Mouse (Mus musculus) megakaryocyte, adult 5-6 weeks (primary cell): ENCODE results near the gene Stat4. TPM values are rescaled to one million over a fixed set of nuclear protein-coding genes. Genes with fewer than 3 reads are reported as not detected.
"Not testable (repeated sequence)": the region's sequence is repeated elsewhere in the genome, so short reads cannot be mapped to it uniquely, and the experiment has no call there.

Experiments used
- ATAC-seq: 2 replicates; pipeline ENCODE4 v1.8.0; 2016; ENCODE audit warnings: mild to moderate bottlenecking, inconsistent platforms; ENCODE audit not compliant: poor library complexity, severe bottlenecking
- total RNA-seq, 2 experiments: library from RNA; stranded (forward) in 1 of 2; stranded (reverse) in 1 of 2; fragments of 153-499, 151-499 nt in 1 of 2; fragments of 221-1000, 200-1000 nt in 1 of 2; gene quantifications; 2 replicates each; pipeline versions ENCODE4 v1.2.3 to v1.2.4; 2015 to 2017

Stat4 gene
- total RNA-seq, 2 experiments from 2014 or later, result 13.2 to 19.3 TPM

DNA sequence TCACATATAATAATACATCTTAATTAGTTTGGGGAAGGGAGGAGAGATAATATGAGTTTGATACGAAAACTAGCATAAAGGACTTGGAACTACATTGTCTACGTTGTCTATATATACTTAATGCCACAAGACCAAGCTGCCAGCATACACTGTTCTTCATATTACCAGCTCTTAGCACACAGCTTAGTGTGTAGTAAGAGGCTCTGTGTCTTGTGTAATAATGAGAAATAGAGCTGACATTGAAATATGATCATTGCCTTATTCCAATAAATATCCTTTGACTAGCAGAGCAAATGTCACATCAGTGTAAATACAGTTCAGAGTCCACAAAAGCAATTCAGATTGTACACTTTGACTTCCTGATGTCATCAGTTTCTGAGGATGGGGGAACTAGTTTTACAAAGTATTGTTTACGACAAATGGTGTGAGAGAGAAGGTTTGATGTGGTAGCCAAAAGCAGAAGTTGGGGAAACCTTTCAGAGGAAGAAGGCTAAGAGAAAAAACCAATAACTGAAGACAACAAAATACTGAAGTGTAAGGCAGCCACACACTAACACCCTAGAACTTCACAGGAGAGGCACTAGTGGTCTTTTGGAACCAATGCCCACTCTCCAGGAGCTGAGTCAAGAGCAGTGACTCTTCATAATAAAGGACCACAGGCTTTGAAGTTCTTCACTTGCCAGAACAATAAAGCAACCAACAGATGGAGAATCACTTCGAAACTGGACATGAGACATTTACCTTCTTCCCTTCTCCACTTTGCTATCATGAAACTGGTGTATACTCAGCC is 35.2 kb downstream of the Stat4 start:
- ATAC-seq, result peak; percentile 82

DNA sequence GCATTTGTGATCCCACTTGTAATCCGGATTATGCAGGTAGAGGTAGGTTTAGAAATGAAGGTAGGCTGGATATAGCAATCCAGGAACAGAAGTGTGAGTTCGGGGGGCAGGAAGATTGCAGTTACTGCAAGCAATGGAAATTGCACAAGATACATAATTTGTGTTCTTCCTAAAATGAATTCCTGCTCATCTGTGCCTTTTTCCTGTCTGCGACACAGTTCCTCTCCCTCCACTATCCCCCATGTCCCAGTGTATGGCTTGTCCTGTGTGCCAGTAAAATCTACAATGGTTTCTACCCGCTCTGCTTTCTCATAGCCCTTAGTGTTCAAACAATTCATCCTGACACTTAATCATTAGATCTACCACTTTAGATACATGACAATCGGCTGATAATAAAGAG is 41.7 kb downstream of the Stat4 start:
- ATAC-seq, result no peak; the same call in 1 of the 2 replicates

DNA sequence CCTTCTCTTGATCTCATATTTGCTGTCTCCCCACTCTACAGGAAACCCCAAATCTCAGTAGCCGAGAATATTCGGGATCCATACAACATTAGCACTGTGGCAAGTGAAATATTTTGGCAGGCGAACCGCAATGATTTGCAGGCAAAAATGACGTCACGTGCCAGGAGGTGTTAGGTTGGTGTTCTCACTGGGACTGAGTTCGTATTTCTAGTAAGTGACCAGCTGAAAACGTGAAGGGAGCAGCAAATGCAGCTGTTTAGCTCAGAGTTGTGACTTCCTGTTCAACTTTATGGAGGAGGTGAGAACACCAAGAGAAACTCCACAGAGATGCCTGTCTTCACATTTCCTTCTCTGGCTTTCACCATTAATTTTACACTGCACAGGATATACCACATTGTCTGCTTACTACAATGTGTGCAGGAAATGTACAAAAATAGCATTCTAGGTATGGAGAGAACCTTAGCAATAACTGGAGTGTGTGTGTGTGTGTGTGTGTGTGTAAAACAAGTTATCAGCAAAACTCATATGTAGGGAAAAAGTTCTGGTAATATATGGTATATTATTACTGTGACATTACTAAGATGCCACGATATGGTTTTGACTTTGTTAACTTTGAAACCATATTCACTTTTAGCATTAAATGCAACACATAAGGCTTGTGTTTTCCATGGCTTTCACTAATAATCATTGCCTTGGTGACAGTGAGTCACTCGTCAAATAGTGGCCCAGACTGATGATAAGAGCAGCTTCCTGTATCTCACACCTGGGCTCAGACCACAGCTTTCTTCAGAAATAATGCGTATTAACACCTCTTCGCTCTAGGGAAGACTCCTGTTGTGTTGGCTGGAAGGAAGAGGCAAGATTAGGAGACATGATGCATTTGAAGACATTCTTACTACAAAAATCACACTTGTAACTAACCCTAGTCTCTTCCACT is 48.1 kb downstream of the Stat4 start:
- ATAC-seq, result peak; percentile 62

DNA sequence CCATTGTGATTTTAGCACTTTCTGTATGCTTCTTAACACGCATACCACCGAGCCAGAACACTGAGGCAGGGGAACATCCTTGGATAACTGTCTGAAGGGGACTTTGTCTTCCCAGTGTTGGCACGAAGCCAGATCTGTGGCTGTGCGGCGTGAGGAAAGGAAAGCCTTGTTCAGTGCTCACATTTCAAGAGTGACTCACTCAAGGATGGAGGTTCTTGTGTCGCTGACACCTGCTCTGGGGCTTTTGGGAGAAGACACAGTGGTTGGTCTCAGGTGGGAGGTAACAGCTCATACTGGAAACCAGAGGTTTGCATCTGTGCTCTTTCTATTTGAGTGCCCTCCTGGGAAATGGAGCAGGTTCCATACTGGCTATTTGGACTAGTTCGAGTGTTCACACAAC is 52.2 kb downstream of the Stat4 start:
- ATAC-seq, result no peak

DNA sequence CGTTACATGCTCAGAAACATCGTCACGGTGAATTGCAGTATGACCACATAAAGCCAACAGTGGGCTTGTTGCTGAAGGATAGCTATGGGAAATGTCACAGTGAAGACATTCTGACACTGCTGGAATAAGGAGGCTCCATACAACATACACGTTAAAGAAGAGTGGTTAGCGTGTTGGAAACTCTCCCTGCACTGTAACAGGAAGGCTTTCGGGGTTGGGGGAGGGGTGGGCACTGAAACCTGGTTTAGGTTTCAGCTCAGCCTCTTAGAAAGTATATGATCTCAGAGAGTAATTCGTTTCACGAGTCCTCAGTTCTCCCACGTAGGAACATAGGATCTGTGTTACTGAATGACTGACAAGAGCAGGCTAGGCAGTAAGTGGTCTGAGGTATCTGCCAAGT is 52.7 kb downstream of the Stat4 start:
- no peak for ATAC-seq

DNA sequence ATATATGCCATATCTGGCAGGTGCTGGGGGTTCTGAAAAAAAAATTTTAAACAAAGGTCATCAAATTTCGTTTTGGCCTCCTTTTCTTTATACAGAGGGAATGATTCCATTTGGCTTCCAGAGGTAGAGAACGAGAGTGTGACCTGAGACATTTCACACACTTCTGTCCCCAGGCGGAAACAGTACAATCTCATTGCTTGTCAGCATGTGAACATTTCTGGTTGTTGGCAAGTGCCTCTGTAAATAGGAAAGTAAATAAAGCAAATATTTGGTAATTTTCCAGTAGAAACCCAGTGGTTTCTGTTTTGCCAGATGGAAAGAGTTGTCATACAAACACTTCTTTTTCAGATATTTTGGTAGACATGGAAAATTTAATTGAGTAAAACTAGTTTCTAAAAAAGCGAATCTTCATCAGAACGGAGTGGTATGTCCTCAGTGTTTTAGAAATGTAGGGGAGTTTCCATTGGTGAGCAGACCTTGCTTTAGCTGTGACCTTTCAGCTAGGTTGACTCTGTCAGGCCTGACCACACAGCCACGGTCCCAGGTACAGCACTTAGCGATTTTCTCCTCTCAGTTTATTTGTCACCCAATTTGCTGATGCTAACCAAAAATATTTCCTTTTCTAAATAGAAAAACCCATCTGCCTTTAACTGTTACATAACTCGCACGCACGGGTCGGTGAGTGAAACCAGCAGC is 53.6 kb downstream of the Stat4 start:
- ATAC-seq, result no peak

DNA sequence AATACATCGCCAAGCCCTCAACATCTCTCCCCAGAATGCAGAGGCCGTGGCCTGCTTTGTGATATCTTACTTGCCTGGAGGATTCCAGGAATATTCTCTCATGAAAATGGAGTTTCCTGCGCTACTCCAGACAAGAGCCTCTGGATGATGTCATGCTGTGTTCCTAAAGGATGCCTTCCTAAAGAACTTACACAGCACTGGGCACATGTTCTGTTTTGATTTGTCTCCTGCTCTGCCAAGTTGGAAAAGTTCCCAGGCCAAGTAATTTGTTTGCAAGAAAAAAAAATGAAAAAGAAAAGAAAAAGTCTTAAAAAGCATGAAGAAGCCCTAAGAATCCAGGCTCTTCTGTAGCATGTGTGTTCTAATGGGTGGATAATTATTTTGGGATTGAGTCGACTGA is 56.2 kb downstream of the Stat4 start:
- no peak for ATAC-seq

DNA sequence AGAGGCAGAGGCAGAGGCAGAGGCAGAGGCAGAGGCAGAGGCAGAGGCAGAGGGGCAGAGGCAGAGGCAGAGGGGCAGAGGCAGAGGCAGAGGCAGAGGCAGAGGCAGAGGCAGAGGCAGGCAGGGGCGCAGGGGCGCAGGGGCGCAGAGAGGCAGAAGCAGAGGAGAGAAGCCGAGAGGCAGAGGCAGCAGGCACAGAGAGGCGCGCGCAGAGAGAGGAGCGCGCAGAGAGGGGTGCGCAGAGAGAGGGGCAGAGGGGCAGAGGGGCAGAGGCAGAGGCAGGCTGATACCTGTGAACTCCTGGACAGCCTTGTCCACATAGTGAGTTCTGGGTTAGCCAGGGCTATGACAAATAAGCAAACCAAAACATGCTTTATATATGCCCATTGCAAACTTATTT is 59.9 kb downstream of the Stat4 start:
- not testable (repeated sequence) for ATAC-seq

DNA sequence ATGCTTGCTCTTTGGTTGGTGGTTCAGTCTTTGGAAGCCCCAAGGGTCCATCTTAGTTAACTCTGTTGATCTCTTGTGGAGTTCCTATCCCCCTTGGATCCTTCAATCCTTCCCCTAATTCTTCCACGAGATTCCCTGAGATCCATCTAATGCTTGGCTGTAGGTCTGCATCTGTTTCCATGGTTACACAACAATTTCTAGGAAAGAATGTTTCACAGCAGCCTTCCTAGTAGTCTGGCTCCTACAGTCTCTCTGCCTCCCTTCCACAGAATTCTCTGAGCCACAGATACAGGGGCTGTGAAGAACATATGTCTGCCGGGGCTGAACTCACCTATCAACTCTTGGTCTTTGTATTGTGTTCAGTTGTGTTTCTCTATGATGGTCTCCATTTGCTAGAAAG is 61.8 kb downstream of the Stat4 start:
- no peak for ATAC-seq

DNA sequence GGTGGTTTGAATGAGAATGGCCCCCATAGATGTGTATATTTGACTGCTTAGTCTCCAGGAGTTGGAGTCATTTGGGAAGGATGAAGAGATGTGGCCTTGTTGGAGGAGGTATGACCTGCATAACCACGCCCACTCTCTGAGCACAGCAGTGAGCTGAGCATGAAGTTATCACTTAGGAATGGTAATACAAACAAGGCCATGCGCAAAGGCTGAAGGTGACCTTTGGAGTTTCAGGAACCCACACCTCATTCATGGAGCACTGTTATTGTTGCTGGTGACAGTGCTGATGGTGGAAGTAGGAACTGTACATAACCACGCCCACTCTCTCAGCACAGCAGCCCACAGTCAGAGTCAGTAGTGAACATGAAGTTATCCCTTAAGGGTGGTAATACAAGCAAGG is 62.9 kb downstream of the Stat4 start:
- ATAC-seq, result no peak

DNA sequence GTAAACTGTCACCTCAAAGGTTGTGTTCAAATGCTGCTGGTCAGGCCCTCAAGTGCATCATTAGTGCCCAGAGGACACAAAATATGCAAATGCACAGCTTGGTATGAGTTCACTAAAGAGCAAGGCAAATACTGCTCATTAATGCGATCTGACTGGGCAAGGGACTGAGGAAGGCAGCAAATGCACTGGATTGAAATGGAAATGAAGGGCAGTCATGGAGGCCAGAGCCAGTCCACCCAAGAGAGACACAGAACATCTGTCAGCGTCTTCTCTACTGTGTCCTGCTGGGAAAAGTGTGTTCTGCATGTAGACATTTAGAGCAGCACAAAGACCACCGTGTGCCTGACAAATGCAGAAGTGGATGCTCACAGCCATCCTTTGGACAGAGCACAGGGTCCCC is 64.6 kb downstream of the Stat4 start:
- no peak for ATAC-seq

DNA sequence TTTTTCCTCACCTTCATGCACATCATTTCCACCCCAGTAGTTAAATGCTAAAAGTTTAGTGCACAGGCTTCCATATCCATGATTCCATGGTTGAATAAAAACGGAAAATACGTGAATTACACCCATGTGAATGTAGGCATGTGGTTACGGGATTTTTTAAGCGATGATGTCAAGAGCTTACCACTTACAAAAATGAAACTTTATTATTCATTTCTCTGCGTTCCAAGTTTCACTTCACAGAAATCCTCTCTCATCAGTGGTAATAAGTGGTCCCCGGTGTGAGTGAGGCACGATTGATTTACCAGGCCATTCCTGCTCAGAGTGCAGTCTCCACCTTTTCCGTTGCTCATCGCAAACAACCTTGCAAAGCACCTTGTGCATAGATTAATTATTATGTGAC is 66.0 kb downstream of the Stat4 start:
- no peak for ATAC-seq

DNA sequence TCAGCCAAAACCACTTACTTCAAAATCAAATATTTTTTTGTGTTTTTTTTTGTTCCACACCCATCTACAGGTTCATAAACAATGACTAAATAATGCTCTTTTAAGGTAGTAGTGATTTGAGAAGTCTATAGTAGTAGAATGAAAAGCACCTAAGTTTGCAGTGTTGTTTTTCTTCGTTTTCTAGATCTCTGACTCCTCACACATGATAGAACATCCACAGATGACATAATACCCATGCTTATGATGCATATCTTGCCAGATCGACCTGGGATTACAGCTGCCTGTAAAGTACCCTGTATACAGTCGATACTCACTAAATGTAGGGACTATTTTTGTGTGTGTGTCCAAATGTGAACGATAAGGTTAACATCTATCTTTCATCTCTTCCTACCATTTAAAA is 69.0 kb downstream of the Stat4 start:
- no peak for ATAC-seq

DNA sequence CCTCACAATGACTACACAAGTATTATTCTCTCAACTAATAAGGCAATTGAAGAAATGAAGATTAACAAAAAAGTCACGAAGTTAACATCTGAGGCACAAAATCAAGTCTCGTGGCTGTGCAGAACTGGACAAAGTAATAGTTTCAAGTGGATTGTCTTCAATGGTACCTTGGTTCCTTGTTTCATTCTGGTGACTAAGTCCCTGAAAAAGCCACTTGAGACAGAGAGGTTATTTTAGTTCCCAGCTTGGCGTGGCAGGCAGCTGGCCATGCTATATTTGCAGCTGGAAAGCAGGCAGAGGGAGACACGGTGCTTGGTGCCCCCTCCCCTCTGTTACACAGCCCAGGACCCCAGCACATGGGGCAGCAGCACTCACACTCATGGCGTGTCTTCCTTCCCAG is 70.2 kb downstream of the Stat4 start:
- no peak for ATAC-seq

DNA sequence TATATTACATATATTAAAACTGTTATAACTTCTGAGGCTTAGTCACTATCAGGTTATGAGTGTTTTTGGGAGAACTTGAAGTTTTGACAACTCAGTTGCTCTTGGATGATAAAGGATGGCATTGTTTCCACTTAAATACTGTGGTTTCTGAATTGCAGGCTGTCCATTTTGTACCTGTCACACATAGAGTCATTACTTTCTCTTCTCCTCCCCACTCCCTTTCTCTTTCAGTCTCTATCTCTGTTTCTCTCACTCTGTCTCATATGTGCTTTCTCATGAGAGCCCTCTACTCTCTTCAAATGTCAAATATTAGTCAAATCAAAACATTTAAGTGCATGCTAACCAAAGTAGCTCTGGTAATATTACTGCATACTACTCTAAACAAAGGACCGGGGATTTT is 79.3 kb downstream of the Stat4 start:
- no peak for ATAC-seq

DNA sequence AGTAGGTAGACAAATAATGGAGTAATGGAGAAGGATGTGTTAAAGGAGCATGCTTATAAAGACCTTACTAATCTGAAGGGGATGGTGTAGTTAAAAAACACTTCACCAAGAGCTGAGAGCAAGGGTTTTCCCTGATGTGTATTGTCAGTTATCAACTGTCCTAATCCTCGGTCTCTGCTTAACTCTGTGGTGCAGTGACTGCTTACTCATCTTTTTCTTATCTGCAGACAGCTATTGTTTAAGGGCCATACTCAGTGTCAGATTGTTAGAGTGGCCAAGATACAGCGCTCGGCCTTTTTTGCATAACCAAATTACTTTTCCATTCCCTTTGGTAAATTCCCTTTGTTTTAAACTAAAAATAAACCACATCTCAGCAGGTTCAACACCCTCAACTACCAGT is 79.7 kb downstream of the Stat4 start:
- no peak for ATAC-seq

DNA sequence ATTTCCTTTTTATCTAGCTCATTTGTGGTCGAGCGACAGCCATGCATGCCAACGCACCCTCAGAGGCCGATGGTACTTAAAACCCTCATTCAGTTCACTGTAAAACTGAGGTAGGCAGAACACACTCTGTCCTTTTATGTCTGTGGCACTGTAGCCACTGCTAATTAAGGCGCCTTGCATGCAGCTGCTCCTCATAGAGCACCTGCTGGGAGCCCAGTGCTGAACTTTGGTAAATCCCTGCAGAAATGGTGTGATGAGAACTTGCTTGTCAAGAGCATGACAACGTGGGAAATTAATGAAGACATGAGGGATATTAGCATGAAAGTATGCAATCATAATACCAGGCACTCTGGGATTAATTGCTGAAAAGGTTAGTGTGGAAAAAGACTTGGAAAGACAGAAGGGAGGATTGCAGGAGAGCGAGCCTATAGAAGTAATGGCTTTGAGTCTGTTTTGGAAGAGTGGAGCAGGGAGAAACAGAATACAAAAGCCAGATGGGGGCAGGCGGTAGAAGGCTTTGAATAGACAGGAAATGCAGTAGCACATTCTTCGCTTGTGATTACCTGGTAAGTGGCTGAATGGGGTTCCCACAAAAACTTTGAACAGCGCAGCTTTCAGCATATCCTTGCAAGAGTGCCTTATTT is 92.9 kb downstream of the Stat4 start:
- ATAC-seq, result no peak

DNA sequence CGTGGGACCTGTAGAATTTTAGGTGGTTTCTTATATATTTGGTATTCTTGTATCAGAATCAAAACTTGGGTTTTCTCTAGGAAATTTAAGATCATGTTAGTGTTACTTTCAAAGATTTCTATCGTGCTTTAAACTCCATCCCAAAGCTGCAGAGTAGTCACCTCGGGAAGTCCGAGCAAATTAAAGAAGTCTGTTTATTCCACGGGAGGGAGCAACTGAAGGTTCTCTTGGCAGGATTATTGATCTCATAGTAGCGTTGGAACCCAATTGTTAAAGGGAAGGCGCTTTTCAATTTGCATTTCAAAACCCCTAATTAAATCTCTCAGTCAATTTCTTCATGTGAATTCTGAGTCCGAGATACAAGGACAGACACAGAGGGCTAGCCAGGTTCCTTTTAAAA is 93.4 kb downstream of the Stat4 start:
- no peak for ATAC-seq

DNA sequence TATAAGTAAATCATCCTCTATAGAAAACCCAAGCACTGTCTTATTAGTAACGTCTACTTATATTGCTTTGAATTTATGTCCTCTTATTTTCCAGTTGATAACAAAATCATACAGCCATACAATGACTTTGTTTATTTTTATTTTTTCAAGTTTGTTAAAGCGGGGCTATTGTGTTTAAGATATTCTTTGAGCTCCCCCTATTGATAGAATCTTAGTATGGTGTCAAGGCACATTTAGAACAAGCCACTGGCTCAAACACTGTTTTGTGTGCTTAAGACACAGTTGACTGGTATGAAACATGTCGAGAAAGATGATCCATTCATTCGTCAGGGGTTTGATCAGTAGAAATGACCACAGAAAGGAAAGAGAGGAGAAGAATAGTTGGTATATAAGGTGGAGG is 99.3 kb downstream of the Stat4 start:
- ATAC-seq, result no peak; the same call in 1 of the 2 replicates

DNA sequence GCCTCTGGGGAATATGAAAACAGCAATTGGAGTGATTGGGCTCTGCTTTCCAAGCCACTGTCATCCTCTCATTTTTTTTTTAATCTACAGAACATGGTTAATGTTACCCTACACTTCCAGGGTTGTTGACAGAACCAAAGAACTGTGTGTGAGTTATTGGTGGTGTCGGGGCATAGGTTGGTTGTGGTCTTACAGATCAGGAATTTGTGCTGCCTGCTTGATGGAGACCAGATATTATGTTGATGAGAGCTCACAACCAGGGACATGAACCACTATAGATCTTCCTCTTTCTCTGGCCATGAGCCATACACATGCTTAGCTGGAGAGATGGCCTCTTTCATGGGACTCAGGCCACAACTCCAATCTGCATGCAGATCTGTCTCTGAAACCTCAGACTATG is 100.2 kb downstream of the Stat4 start:
- no peak for ATAC-seq

DNA sequence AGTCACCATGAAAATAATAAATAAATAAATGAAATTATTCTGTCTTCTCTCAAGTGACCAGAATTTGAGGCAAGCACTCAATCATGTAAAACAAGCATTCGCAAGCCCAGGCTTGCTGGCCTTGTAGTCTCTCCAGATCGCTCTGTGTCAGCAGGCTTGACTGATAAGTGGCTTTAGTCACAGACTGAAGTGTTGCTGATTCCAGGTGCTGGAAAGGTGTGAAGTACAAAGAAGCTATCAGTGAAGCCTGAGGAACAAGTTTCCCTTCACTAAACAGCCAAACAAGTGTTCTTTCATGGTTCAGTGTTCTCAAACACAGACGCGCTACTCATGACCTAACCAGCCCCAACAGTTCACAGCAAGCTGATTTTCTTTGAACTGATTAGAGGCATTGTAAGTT is 101.7 kb downstream of the Stat4 start:
- ATAC-seq, result no peak
